Mouse (Mus musculus) kidney, postnatal 14 days (tissue): ENCODE measurements around the gene Izumo4.

Experiments used
- DNase-seq: peaks from one replicate; pipeline ENCODE4 v3.0.0; 2022; ENCODE audit warnings: mixed read lengths

Izumo4 gene

DNA sequence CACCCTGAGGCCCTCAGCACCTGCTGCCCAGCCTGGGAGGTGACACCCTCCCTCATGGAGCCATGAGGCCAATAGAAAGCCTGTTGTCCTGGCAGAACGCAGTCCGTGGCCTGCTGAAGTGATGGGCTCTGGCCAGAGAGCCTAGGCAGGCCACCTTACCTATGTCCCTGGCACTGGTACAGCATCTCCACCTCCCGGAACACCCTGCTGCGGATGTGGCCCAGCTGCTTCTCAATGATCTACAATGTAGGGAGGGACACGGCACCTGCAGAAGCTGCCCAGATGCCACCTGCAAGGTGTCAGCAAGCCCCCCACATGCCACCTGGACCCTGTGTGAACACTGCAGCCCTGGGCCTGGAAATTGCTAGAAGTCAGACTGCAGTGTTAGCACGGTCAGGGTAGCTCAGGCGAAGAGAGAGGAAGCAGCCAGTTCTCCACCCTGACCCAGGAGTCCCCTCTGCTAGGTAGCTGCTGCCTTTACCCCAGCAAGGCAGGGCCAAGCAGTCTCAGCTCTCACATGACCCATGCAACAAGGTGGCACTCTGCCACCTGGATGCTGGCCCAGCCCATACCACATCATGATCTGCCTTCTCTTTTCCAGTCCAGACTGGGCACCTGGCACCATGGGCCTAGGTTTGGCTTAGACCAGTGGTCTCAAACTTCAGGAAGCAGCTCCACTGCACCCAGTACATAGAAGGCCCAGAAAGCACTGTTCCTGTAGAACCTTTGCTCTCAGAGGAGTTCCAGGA is 32.1 kb upstream of the Izumo4 start:
- DNase-seq: peak; percentile 96

DNA sequence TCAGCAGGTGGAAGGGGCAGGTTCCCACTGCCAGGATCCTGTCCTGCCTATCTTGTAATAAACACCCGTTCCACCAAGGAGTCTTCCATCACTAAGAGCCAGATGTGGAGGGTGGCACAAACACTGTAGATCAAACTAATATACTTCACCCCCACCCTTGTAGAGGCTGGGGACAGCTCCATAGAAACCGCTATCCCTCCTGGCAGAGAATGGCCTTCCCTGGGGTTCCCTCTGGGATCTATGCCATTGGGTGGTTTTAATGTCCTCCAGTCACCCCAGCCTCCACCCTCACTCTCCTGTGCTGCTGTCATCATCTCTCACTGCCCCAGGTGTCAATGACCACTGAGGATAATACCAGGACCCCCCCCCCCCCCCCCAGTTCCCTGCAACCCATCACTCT is 31.5 kb upstream of the Izumo4 start:
- DNase-seq: no peak

DNA sequence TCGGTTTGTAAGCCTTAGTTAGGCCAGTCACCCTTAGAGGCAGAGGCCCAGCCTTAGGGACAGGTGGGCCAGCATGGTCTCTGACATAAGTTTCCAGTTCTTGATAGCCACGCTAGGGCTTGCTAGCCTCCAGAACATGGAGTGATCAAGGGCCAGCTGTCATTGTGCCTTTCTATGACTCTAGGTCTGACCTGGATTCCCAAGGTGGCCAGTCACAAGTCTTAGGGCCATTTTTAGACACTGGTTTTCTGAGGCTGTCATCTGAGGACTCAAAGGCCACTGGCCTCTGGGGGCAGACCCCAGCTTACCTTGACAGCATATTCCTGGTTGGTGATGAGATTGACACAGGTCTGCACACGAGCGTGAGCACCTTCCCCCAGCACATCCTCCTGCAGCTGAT is 30.7 kb upstream of the Izumo4 start:
- no peak for DNase-seq

DNA sequence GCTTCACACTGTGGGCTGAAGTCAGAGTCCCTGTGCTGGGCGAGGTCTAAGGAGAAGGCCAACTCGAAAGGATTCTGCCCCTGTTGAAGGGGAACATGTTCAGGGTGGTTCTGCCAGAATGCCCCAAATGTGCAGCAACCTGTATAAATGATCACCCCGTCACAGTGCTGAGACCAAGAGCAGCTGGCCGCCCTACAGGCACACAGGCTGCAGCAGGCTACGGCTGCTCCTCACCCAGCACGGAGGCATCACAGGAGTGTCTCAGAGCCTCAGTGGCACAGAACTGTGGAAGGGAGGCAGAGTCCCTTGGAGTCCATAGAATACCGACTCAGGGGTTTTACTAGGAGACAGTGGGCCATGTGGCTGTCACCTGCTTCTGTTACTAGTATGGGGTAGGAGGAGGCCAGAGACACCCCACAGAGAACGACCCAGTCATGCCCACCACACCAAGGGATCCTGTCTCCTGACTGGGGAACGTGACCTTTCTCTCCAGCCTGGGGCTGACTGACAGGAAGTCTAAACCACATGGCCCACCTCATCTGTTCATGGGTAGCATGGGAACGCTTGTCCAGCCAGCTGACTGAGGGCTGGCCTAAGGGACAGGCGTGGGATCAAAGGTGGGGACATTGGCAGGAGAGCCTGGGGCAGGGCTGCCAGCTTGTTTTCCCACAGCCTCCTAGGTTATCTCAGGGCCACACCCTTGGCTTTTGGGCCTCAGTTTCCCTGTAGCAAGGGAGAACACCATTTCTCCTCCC is 29.9 kb upstream of the Izumo4 start:
- no peak for DNase-seq

DNA sequence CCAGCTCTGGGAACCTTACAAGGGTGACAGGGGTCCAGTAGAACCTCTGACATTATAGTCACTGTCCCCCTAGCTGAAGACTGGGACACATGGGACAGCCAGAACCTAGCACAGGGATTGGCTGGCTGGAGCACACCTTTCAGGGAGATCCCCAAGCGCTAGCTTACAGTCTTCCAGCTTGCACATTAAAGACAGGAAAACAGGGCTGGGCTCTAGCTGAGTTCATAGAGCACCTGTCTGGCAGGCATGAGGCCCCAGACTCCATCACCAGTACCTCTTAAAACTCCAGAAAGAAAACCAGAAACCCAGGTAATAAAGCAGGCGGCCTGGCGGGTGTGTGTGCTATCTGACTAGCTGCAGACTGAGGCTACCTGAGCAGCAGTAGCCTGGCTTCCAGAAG is 28.3 kb upstream of the Izumo4 start:
- no peak for DNase-seq

- DNase-seq: peak; percentile 69
Observed at GRCm38 (mm10) chr10:80674161-80674711, 27.7 kb upstream of the Izumo4 start.

- no peak for DNase-seq
Observed at GRCm38 (mm10) chr10:80674851-80675404, 27.1 kb upstream of the Izumo4 start.

DNA sequence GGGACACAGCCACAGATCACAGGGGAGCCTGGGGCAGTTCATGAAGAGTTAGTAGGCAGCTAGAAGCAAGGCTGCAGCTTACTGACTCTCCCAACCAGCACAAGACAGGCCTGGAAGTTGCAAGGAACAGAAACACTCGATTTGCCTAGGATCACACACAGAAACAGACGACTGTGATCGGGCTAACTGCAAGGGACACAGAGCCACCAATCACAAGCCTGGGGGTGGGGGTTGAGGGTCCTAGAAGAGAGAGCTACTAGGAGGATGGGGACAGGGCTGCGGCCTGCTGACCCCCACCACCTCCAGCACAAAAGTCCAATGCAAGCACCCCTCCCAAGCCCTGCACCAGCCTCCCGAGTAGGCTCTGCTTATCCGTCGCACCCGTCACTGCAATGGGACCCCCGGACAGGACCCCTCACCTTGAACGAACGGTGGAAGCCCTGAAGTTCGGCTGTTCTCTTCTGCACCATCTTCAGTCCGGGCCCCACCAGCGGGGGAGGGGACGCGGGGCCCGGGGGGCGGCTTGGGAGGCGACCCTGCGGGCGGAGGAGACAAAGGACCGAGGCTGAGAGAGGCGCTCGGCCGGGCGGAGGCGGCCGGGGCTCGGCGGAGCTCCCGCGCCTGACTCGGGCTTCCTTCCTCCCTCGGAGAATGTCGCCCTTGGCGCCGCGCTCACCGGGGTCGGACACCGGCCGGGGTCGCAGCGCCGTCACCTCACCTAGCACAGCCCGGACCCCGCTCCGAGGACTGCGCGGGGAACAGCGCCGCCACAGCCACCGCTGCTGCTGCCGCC is 26.4 kb upstream of the Izumo4 start:
- no peak for DNase-seq

GRCm38 (mm10) chr10:80676198-80676928 is 25.6 kb upstream of the Izumo4 start:
- DNase-seq: peak; percentile 100

GRCm38 (mm10) chr10:80677128-80677875 is 24.7 kb upstream of the Izumo4 start:
- DNase-seq: no peak

DNA sequence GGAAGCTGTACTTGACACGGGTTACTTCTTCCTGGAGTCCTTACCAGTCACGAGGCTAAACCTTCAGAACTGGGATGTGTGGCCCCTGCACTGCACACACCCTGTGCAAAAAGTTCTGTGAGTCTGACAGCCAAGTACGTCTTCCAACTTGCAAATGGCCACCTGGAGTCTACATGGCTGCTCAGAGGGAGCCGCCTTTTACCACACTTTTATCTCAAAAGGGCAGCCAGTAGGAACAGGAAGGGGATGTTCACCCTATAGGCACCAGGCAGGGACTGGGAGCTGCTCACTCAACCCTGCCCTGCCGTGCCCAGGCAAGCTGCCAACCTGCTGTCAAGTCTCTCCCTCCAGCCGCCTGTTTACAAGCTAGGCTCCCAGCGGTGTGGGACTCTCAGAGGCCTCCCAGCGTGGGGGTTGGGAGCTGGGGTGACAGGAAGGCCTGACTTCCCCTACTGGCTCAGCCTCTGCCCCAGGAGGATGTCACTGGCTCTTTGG is 24.0 kb upstream of the Izumo4 start, which contains the start of gene Mknk2:
Gene Mknk2 (minus strand): TSS at position 171 of the 495 bp plus-strand sequence.
- DNase-seq: peak; percentile 98

DNA sequence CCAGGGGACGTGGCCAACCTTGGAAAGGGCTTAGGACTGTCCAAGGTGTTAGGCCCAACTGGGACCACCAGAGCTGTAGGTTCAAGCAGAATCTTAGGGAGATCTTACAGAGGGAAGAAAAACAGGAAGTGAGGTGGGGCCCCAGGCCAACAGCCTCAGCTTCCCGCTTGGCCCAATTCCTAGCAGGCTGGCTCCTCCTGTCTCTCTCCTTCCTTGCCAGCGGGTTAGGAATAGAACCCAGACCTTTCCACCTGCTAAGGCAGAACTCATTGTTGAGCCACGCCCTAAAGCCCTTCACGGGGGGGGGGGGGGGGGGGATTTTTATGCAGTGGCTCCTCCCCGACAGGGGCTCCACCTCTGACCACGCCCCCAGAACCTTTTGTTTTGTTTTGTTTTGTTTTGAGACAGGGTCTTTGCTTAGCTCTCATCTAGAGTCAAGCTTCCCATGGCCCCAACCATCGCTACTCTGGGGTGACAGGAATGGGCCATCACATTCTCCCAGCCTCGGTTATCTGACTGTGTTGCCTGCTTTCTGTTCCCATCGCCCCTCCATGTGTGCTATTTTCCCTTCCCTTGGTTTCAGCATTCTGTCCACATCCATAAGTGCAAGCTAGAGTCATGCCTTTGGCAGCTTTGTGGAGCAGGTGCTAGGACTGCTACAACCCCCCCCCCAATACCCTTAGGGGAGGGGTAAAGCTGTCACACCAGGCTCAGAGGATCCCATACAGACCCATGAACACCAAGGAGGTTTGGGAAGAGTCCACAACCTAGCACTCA is 23.2 kb upstream of the Izumo4 start:
- peak; percentile 77 for DNase-seq

GRCm38 (mm10) chr10:80679556-80680259 is 22.3 kb upstream of the Izumo4 start:
- DNase-seq: no peak

DNA sequence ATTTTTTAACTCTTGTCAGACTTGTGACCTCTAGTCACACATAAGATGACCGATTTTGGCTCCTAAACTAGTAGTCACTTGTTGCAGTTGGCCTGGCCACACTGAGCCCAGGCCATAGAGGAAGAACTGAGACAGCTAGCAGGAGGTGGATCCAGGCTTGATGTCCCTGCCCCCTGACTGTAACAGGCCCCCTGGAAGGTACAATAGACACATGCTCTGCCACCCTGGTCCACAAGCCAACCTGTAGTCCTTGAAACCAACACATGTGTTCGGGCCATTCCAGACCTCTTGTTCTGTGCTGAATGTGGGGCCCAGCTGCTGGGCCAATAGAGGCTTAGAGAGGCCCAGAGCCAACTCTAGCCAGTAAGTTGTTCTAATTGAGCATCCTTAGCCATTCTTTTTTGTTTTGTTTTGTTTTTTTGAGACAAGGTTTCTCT is 21.7 kb upstream of the Izumo4 start:
- DNase-seq: no peak

- DNase-seq: no peak
Observed at GRCm38 (mm10) chr10:80682003-80682402, 20.0 kb upstream of the Izumo4 start.

DNA sequence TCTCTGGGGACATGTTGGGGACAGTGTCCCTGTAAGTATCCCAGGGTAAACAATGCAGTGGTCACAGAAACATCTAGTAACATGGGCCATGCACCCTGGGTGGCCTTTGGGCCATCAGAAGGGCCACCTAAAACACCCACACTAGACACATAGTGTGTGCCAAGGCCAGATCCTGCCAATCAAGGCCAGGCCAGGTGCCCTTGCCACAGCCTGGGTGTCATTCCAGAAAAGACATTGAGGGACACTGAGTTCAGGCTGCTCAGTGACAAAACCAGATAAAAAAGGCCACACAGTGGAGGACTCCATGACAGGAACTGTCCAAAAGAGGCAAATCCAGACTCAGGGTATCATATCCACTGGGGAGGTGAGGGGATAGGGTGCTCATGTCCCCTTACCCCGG is 18.3 kb upstream of the Izumo4 start:
- DNase-seq: no peak

DNA sequence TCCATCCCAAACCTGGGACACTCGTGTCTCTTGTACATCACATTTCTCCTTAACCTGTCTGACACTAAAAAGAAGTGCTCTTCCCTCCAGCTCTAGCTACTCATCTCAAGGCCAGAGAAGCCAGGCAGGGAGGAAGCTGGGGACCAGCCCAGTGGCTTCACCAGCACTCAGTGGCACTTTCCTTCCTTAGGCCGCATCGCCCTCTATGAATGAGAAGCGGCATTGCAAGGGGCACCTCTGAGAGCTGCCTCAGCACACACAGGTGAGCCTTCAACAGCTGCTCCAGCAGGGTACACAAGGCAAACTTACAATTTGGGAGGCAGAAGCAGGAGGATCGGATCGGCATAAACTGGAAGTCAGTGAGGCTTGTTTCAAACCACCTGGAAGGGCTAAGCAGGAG is 17.8 kb upstream of the Izumo4 start:
- peak; percentile 86 for DNase-seq

- DNase-seq: no peak
Observed at GRCm38 (mm10) chr10:80684984-80685383, 17.0 kb upstream of the Izumo4 start.

GRCm38 (mm10) chr10:80686617-80687016 is 15.4 kb upstream of the Izumo4 start:
- DNase-seq: no peak

DNA sequence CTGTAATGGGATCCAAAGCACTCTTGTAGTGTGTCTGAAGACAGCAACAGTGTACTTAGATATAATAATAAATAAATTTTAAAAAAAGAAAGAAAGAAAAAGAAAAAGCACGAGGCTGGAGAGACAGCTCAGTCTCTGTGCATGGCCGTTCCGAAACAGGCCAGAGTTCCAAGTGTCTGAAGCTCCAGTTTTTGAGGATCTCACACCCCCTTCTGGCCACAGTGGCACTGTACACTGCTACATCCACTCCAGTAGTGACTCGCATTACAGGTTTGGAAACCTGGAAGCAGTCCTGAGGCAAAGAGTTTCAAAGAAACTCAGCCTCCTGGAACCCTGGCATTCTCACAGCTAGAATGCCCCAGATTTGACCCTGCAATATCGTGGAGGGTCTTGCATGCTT is 14.1 kb upstream of the Izumo4 start:
- peak; percentile 88 for DNase-seq
